Mouse (Mus musculus): ENCODE measurements around the gene Gcnt2.

DNA sequence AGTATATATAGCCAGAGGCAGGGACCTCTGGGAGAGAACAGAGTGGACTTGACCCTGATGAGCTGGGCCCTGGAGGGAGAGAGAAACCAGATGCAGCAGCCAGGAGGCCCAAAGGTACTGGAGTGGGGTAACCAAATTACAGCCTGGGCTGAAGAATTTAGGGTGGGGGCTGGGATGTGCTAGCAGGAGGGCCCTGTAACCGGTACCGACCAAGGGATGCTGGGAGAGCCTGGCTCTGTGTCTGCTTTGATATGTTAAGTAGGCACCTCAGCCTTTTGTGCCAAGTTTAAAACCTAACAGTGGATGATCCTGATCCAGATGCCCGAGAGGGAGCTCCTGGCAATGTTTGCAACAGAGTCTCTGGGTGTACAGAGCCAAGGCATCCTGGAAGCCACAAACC lies 84.8 kb downstream of the Gcnt2 start:
- no peak for TF ChIP-seq CTCF (IDR thresholded peaks at IDR 0.05; ENCODE audit: insufficient read depth, low read depth, low read length)
- no peak for TF ChIP-seq POLR2A (IDR thresholded peaks at IDR 0.05; ENCODE audit: insufficient read depth, low read depth, low read length)

Data from olfactory bulb, adult 2 months (tissue).